Mouse (Mus musculus) spleen, adult 2 months (tissue): ENCODE measurements around the gene Tnrc6a. TPM values are rescaled to one million over a fixed set of nuclear protein-coding genes. Genes with fewer than 3 reads are reported as not detected.

Experiments
- DNase-seq, 2 experiments: peaks; one replicate each; pipeline versions ENCODE4 v3.0.0 to v3.0.0-alpha.2; 2012 to 2021; ENCODE audit warnings: low spot score in 2 of 2, low read depth in 1 of 2
- H3K27ac ChIP-seq: fragments of 200-500 bp; 2 replicates; pipeline ENCODE4 v1.5.1; 2012; ENCODE audit warnings: low read length, inconsistent platforms; ENCODE audit not compliant: insufficient read depth
- H3K27me3 ChIP-seq: fragments of 200-500 bp; 2 replicates; pipeline ENCODE4 v1.6.1; 2012; ENCODE audit warnings: mild to moderate bottlenecking, moderate library complexity, low read length, inconsistent platforms; ENCODE audit not compliant: control insufficient read depth, insufficient read depth
- H3K36me3 ChIP-seq: fragments of 200-500 bp; 2 replicates; pipeline ENCODE4 v1.6.1; 2012; ENCODE audit warnings: mild to moderate bottlenecking, low read length, inconsistent platforms; ENCODE audit not compliant: control insufficient read depth, insufficient read depth
- H3K4me1 ChIP-seq: fragments of 200-500 bp; 2 replicates; pipeline ENCODE4 v1.6.1; 2011; ENCODE audit warnings: inconsistent platforms; ENCODE audit not compliant: control insufficient read depth, insufficient read depth, insufficient read length
- H3K4me3 ChIP-seq: fragments of 200-500 bp; 2 replicates; pipeline ENCODE4 v1.5.1; 2011; ENCODE audit warnings: mild to moderate bottlenecking, inconsistent platforms; ENCODE audit not compliant: insufficient read depth, insufficient read length; ENCODE audit errors: extremely low read depth
- CTCF ChIP-seq: fragments of 200-500 bp; IDR thresholded peaks from 2 replicates; pipeline ENCODE4 v1.5.1; 2011; ENCODE audit warnings: mild to moderate bottlenecking, inconsistent platforms; ENCODE audit not compliant: insufficient read depth, insufficient read length, insufficient replicate concordance; ENCODE audit errors: extremely low read depth
- POLR2A ChIP-seq: fragments of 200-500 bp; IDR thresholded peaks from 2 replicates; pipeline ENCODE4 v1.6.1; 2011; ENCODE audit warnings: low read depth, low read length, inconsistent platforms
- WGBS: fragments of 180-500 bp; shearing (Covaris S2); methylation state at CpG from one replicate; pipeline ENCODE4 v1.1.7; 2018; 5-methylcytosine and 5-hydroxymethylcytosine counted together
- polyA plus RNA-seq: library from polyadenylated mRNA; depleted of rRNA; stranded (reverse); fragments of >200 nt; gene quantifications from 2 replicates; pipeline ENCODE4 v1.2.3, GENCODE M21; 2012

The Tnrc6a gene
- polyA plus RNA-seq, 1 experiment = 33.2 TPM

DNA sequence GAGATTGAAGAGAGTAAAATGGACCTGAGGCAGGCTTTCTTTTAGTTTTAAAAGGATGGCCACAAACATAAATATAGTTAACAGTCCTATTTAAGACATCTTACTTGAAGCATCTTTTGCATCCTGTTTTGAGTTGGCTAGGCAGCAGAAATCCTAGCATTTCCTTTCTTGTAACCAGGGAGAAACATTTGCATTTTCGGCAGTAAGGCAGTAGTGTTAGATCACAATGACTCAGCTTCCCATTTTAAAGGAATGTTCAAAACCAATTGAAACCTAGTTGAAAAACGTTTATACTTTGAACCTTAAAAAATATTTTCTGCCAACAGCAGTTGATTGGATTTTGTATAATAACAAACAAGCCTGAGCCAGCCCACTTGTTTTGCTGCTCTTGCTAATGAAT lies 6.5 kb downstream of the Tnrc6a start:
- no peak overlapping the region for H3K27ac ChIP-seq
- TF ChIP-seq POLR2A (no peak), CTCF (no peak)
- DNase-seq = no peak
- WGBS = 27% methylated on average over 2 of the region's 2 CpGs
- peaks cover 5% of the 10 kb centered on the region for H3K36me3 ChIP-seq
- no peaks in the 10 kb centered on the region for H3K27me3 ChIP-seq
- H3K4me1 ChIP-seq = peaks cover 2% of the 10 kb centered on the region; the same call in 1 of the 2 replicates
- no peak overlapping the region for H3K4me3 ChIP-seq

DNA sequence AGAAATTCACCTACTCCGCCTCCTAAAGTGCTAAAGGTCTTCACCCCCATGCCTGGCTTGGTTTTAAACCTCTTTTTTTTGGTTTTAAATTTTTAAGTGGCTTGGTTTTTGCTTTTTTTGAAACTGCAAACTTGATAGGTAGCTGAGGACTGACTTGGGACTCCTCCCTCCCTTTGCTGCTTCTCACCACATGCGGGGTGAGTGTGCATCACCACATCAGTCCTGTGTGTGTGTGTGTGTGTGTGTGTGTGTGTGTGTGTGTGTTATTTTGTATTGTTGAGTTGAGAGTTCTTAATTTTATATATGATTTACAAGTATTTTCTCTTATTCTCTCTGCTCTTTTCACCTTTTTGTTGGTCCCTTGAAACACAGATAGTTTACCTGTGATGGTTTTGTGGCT lies 8.7 kb downstream of the Tnrc6a start:
- WGBS = 86% methylated on average over 2 of the region's 2 CpGs
- H3K27me3 ChIP-seq = no peaks in the 10 kb centered on the region
- peaks cover 5% of the 10 kb centered on the region for H3K36me3 ChIP-seq
- H3K4me1 ChIP-seq = peaks cover 2% of the 10 kb centered on the region; the same call in 1 of the 2 replicates
- no peak for TF ChIP-seq POLR2A
- no peak for TF ChIP-seq CTCF
- H3K4me3 ChIP-seq = no peak overlapping the region
- H3K27ac ChIP-seq = no peak overlapping the region
- DNase-seq = no peak

DNA sequence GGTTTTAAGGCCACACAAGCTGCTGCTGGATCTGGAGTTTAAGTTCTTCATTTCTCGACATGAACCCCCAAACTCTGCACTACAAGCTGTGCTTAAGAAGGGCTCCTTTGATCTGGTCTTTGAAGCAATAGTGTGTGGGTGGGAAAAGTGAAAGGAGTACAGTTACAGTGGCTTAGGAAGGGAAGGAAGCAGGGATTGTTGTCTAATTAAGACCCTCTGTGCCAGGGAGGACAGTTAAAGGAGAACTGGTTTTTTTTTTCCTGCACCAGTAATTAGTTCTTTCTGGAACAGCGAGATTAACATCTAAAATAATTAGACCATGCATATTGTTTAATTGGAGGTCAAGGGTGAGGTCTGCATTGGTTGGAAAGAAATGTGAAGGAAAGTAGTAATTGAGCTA lies 11.2 kb downstream of the Tnrc6a start:
- Histone ChIP-seq H3K27ac (no peak overlapping the region), H3K4me3 (no peak overlapping the region)
- no peak for DNase-seq

DNA sequence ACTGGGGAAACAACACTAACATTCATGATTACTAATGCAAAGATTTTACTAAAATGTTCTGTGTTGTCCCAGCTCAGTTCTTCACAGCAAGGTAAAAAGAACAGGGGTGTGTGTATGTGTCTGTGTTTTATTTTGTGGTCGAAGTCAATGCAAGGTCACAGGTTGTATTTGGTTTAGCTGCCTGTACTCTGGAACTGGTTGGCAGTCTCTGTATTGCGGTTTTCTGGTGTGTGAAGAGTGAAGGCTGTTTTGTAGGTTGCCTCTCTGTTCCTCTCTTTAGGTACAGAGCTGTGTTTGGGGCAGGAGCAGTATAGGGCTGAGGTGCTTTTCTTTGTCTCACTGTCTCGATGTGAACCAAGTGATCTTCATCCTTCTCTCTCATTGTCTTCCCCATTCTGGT lies 12.0 kb downstream of the Tnrc6a start:
- TF ChIP-seq CTCF = no peak
- TF ChIP-seq POLR2A = no peak
- DNase-seq = no peak
- no peak overlapping the region for H3K27ac ChIP-seq

More for the DNA sequence above, 11.2 kb downstream of the Tnrc6a start:
- Histone ChIP-seq H3K27me3 (no peaks in the 10 kb centered on the region), H3K4me1 (peaks cover 2% of the 10 kb centered on the region; the same call in 1 of the 2 replicates), H3K36me3 (peaks cover 5% of the 10 kb centered on the region)
- no peak for TF ChIP-seq CTCF
- no peak for TF ChIP-seq POLR2A
- 49% methylated on average over 2 of the region's 2 CpGs for WGBS

DNA sequence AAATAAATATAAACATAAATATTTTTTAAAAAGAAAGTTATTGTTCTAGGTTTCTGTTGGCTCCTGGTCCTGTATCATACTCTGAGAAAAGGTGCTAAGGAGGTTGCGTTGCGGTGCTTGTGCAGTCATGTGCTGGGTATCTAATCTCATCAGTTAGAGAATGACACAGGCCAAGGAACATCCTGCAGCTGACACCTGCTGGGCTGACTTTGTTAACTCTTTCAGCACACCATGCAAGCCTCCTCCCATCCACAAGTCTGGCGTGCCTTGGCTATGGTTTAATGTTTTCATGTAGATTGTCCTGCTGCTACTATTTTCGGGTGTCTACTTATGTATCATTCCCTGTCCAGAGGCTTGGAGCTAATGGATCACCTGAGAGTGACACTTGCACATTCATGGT lies 14.3 kb downstream of the Tnrc6a start:
- Histone ChIP-seq H3K27ac (no peak overlapping the region), H3K4me3 (no peak overlapping the region), H3K27me3 (no peaks in the 10 kb centered on the region), H3K4me1 (no peaks in the 10 kb centered on the region), H3K36me3 (peaks cover 3% of the 10 kb centered on the region)
- no peak for DNase-seq
- 87% methylated on average over 4 of the region's 4 CpGs for WGBS
- TF ChIP-seq POLR2A = no peak

More for the DNA sequence above, 12.0 kb downstream of the Tnrc6a start:
- Histone ChIP-seq H3K4me1 (peaks cover 2% of the 10 kb centered on the region; the same call in 1 of the 2 replicates), H3K36me3 (peaks cover 5% of the 10 kb centered on the region), H3K27me3 (no peaks in the 10 kb centered on the region), H3K4me3 (no peak overlapping the region)
- WGBS = 71% methylated on average over 3 of the region's 3 CpGs

DNA sequence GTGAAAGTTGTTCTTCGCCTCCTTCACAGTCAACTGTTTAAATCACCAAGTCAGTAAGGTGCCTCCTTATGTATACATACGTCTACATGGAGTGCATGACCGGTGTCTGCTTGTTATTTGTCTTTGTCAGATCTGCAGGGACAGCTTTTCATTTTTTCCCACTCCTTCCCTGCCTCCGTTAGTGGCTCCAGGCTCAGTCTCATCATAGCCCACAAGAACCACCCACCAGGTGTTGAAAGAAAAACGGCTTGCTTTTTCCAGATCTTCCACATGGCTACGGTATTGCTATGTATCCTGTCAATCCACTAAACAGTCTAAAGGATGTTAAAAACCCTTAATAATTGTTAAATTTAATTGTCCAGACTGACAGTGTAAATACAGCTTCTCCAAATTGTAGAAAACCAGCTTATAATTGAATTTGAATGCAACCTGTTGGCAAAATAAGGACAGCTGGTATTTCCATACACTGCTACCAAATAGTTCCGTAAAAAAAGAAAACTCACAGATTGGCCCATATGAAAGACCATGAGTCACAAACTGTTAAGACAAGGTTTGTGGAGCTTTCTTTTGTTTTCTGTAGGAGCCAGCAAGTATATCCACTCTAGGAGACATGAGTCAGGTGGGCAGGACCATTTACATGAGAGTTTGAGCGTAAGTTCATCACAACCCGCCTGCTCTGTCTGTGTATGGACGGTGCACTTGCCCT lies 22.6 kb downstream of the Tnrc6a start:
- Histone ChIP-seq H3K4me1 (no peaks in the 10 kb centered on the region), H3K4me3 (no peak overlapping the region), H3K36me3 (peaks cover 4% of the 10 kb centered on the region), H3K27ac (no peak overlapping the region), H3K27me3 (no peaks in the 10 kb centered on the region)
- TF ChIP-seq CTCF (no peak), POLR2A (no peak)
- 94% methylated on average over 10 of the region's 10 CpGs for WGBS
- DNase-seq = no peak

DNA sequence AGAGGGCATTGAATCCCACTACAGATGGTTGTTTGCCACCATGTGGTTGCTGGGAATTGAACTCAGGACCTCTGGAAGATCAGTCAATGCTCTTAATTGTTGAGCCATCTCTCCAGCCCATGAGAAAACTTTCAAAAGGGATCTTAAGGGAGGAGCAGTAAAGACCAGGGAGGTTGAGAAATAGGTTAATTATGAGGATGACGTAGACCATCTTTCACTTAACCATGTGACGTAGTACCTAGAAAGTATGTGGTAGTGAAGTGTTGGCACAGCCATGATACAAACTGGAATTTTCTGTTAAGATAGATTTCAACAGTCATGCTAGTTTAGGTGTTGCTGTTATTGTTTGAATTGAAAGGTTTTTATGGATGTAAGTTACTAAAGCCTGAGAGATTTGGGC lies 24.1 kb downstream of the Tnrc6a start:
- Histone ChIP-seq H3K4me3 (no peak overlapping the region), H3K27me3 (no peaks in the 10 kb centered on the region), H3K36me3 (peaks cover 4% of the 10 kb centered on the region), H3K27ac (no peak overlapping the region), H3K4me1 (no peaks in the 10 kb centered on the region)
- WGBS = 97% methylated on average over 2 of the region's 2 CpGs
- TF ChIP-seq CTCF (no peak), POLR2A (no peak)
- no peak for DNase-seq
